Comparison of ENCODE assay signal across 13 mouse cellular contexts in the genomic region with DNA sequence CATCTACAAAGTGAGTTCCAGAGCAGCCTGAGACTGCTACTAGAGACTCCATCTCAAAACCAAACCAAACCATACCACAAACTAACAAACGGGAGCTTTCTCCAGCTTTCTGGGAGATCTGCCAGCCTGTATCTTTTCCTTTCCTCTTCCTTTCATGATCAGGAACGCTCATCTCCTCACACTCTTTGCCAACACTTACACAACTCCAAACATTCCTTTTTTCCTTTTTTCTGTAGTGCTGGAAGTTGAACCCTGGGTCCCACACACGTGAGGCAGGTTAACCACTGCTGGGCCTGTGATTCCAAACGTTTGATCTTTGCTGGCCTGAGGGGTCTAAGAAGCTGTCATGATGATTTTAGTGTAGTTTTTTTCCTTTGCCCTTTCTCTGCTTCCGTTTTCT. TPM values are rescaled to one million over a fixed set of nuclear protein-coding genes. Genes with fewer than 3 reads are reported as not detected.
DNase-seq lines count a peak whose midpoint lies in the region; ATAC-seq and TF ChIP-seq lines count a peak whose summit lies in the region.
"Had no signal": no experiment of that assay in that cellular context is flagged by ENCODE, and none has a peak within 500 bp of the region (broad histone marks: within the 10 kb centered on the region; RNA-seq: fewer than 3 reads in every experiment).

No protein-coding gene starts in this region.

- WGBS in liver, adult 2 months: 3% methylated on average over 5 of the region's 5 CpGs
- 21% methylated on average over 5 of the region's 5 CpGs for WGBS in intestine, postnatal 0 days
- WGBS in liver, embryonic 16.5 days (ENCODE audit: insufficient replicate concordance): 31% methylated on average over 5 of the region's 5 CpGs
- WGBS in midbrain, embryonic 14.5 days: 67% methylated on average over 5 of the region's 5 CpGs

- no peaks in the 10 kb centered on the region for H3K27me3 ChIP-seq in liver, adult 2 months (ENCODE audit: control insufficient read depth, insufficient read depth, low read length)
- H3K27me3 ChIP-seq in intestine, postnatal 0 days (replicated peaks; ENCODE audit: control insufficient read depth, insufficient read depth, low read length): no peaks in the 10 kb centered on the region
- no peaks in the 10 kb centered on the region for H3K27me3 ChIP-seq in liver, embryonic 16.5 days (ENCODE audit: control insufficient read depth, insufficient read depth, low read depth, low read length)
- no peaks in the 10 kb centered on the region for H3K27me3 ChIP-seq in midbrain, embryonic 14.5 days (ENCODE audit: control insufficient read depth, insufficient read depth, low read length)
- H3K27me3 ChIP-seq: hindbrain, embryonic 15.5 days; limb, embryonic 12.5 days; midbrain, embryonic 13.5 days had no signal

- no peak for ATAC-seq in intestine, postnatal 0 days
- no peak for ATAC-seq in liver, embryonic 16.5 days (ENCODE audit: low read depth)
- no peak for ATAC-seq in midbrain, embryonic 14.5 days (ENCODE audit: low FRiP score, low TSS enrichment)
- ATAC-seq: midbrain, embryonic 13.5 days had no signal

- H3K4me1 ChIP-seq in liver, adult 2 months (ENCODE audit: control insufficient read depth, insufficient read depth, low read length): peaks cover 22% of the 10 kb centered on the region; the same call in 1 of the 2 replicates
- peaks cover 5% of the 10 kb centered on the region; the same call in 1 of the 2 replicates for H3K4me1 ChIP-seq in intestine, postnatal 0 days (replicated peaks; ENCODE audit: control insufficient read depth, insufficient read depth, low read length)
- H3K4me1 ChIP-seq in liver, embryonic 16.5 days (ENCODE audit: control insufficient read depth, low read depth, low read length): peaks cover 12% of the 10 kb centered on the region
- no peaks in the 10 kb centered on the region for H3K4me1 ChIP-seq in midbrain, embryonic 14.5 days (ENCODE audit: control insufficient read depth, insufficient read depth, low read length)

- H3K27ac ChIP-seq in liver, adult 2 months (replicated peaks; ENCODE audit: insufficient read depth, low read depth, low read length): peak overlapping the region; percentile 98
- peak overlapping the region; percentile 89 for H3K27ac ChIP-seq in intestine, postnatal 0 days (ENCODE audit: low read depth, low read length)
- peak overlapping the region; percentile 83 for H3K27ac ChIP-seq in liver, embryonic 16.5 days (ENCODE audit: low read length)
- H3K27ac ChIP-seq in midbrain, embryonic 14.5 days (replicated peaks; ENCODE audit: low read depth, low read length): no peak overlapping the region
- H3K27ac ChIP-seq: hindbrain, embryonic 15.5 days; limb, embryonic 12.5 days; midbrain, embryonic 13.5 days had no signal

- H3K4me3 ChIP-seq in liver, adult 2 months (ENCODE audit: insufficient read depth, low read depth, low read length): no peak overlapping the region
- H3K4me3 ChIP-seq in intestine, postnatal 0 days (ENCODE audit: low read depth, low read length): no peak overlapping the region
- no peak overlapping the region for H3K4me3 ChIP-seq in liver, embryonic 16.5 days (ENCODE audit: low read depth, low read length)
- no peak overlapping the region for H3K4me3 ChIP-seq in midbrain, embryonic 14.5 days (replicated peaks; ENCODE audit: low read depth, low read length)
- H3K4me3 ChIP-seq: hindbrain, embryonic 15.5 days; limb, embryonic 12.5 days; midbrain, embryonic 13.5 days had no signal

- peak overlapping the region; percentile 43 for H3K4me2 ChIP-seq in intestine, postnatal 0 days (replicated peaks; ENCODE audit: low read depth)
- no peak overlapping the region for H3K4me2 ChIP-seq in liver, embryonic 16.5 days (ENCODE audit: low read depth, low read length)
- H3K4me2 ChIP-seq in midbrain, embryonic 14.5 days (ENCODE audit: low read length): no peak overlapping the region
- H3K4me2 ChIP-seq: hindbrain, embryonic 15.5 days; limb, embryonic 12.5 days; midbrain, embryonic 13.5 days had no signal

- DNase-seq in liver, adult 2 months (ENCODE audit: extremely low read depth, low read depth, low spot score): peak; percentile 93
- DNase-seq in liver: no peak
- DNase-seq in brain, embryonic 14.5 days (ENCODE audit: low read depth): peak; percentile 24
- DNase-seq in midbrain, embryonic 14.5 days: no peak
- no peak for DNase-seq in left cerebral cortex, postnatal 4 days
- DNase-seq in right cerebral cortex, postnatal 36 days (ENCODE audit: low spot score in 2 of 2): no peak
- DNase-seq: cerebellum, postnatal 10 days; thymus, postnatal 25 days had no signal

- H3K36me3 ChIP-seq in liver, adult 2 months (ENCODE audit: control insufficient read depth, insufficient read depth, low read length): no peaks in the 10 kb centered on the region; the same call in 1 of the 2 replicates
- H3K36me3 ChIP-seq in intestine, postnatal 0 days (ENCODE audit: control insufficient read depth, insufficient read depth): peaks cover 6% of the 10 kb centered on the region
- no peaks in the 10 kb centered on the region for H3K36me3 ChIP-seq in liver, embryonic 16.5 days (ENCODE audit: control insufficient read depth, insufficient read depth)
- peaks cover 4% of the 10 kb centered on the region; the same call in 1 of the 2 replicates for H3K36me3 ChIP-seq in midbrain, embryonic 14.5 days (ENCODE audit: control insufficient read depth, insufficient read depth, low read length)
- H3K36me3 ChIP-seq: hindbrain, embryonic 15.5 days had no signal

- no peak for TF ChIP-seq CTCF in liver, adult 2 months (IDR thresholded peaks at IDR 0.05; ENCODE audit: low read depth, low read length)
- no peak for TF ChIP-seq CTCF in brain, embryonic 14.5 days (IDR thresholded peaks at IDR 0.05; ENCODE audit: borderline replicate concordance, extremely low read depth, insufficient read depth, insufficient read length)
- no peak for TF ChIP-seq CTCF in intestine, postnatal 0 days (IDR thresholded peaks at IDR 0.05; ENCODE audit: low read depth)

- H3K9ac ChIP-seq in liver, adult 2 months (ENCODE audit: low read depth, low read length): peak overlapping the region; percentile 85; the same call in 1 of the 2 replicates
- no peak overlapping the region for H3K9ac ChIP-seq in intestine, postnatal 0 days (ENCODE audit: low read depth, low read length)
- no peak overlapping the region for H3K9ac ChIP-seq in liver, embryonic 16.5 days (ENCODE audit: low read depth, low read length)
- H3K9ac ChIP-seq in midbrain, embryonic 14.5 days (replicated peaks; ENCODE audit: low read length): no peak overlapping the region
- H3K9ac ChIP-seq: hindbrain, embryonic 15.5 days; limb, embryonic 12.5 days; midbrain, embryonic 13.5 days had no signal

- no peak for TF ChIP-seq POLR2A in liver, adult 2 months (IDR thresholded peaks at IDR 0.05; ENCODE audit: extremely low read depth, insufficient read depth, low read length)
- no peak for TF ChIP-seq POLR2A in brain, embryonic 14.5 days (IDR thresholded peaks at IDR 0.05; ENCODE audit: borderline replicate concordance, extremely low read depth, insufficient read depth, insufficient read length, poor library complexity, severe bottlenecking)

- H3K9me3 ChIP-seq in intestine, postnatal 0 days (ENCODE audit: control insufficient read depth): no peaks in the 10 kb centered on the region
- no peaks in the 10 kb centered on the region for H3K9me3 ChIP-seq in liver, embryonic 16.5 days (replicated peaks; ENCODE audit: control insufficient read depth, low read length)
- H3K9me3 ChIP-seq in midbrain, embryonic 14.5 days (ENCODE audit: control insufficient read depth, low read length): no peaks in the 10 kb centered on the region
- H3K9me3 ChIP-seq: hindbrain, embryonic 15.5 days; limb, embryonic 12.5 days; midbrain, embryonic 13.5 days had no signal

- H3K79me2 ChIP-seq in liver, adult 2 months (ENCODE audit: control insufficient read depth, insufficient read depth, low read length): no peaks in the 10 kb centered on the region

- intact Hi-C loops in left cerebral cortex, postnatal 4 days (cut with DNase I): no loop called here

RNA-seq across cellular contexts. Expression of a gene that starts 42.9 kb away (rescaled TPM):
- 7,986 and 8,406 TPM in 2 replicates for total RNA-seq in liver, adult 2 months (2014; rRNA removed)
- 2,468 and 2,707 TPM in 2 replicates for polyA plus RNA-seq in liver, adult 2 months (2012; rRNA removed)
- 6,510 and 8,462 TPM in 2 replicates for polyA plus RNA-seq in brain, embryonic 14.5 days (2012; rRNA removed)
- polyA plus RNA-seq in intestine, postnatal 0 days (2015; fragmentation: Nextera tagmentation; extraction: Ambion mirVana): 1,954 and 2,041 TPM in 2 replicates
- 1,873 and 1,994 TPM in 2 replicates for polyA plus RNA-seq in liver, embryonic 16.5 days (2015; fragmentation: Nextera tagmentation; extraction: Ambion mirVana)
- 3,788 and 4,401 TPM in 2 replicates for polyA plus RNA-seq in midbrain, embryonic 14.5 days (2014; fragmentation: Nextera tagmentation; extraction: Ambion mirVana)
- total RNA-seq in left cerebral cortex, postnatal 4 days (2021): 1,000 to 10,000 TPM; 5,205 to 5,346 TPM

RNA-seq across cellular contexts. Expression of a gene that starts 56.0 kb away (rescaled TPM):
- 16.4 and 17.0 TPM in 2 replicates for total RNA-seq in liver, adult 2 months (2014; rRNA removed)
- 10.9 and 12.1 TPM in 2 replicates for polyA plus RNA-seq in liver, adult 2 months (2012; rRNA removed)
- 9.3 and 11.5 TPM in 2 replicates for polyA plus RNA-seq in brain, embryonic 14.5 days (2012; rRNA removed)
- 250 and 313 TPM in 2 replicates for polyA plus RNA-seq in intestine, postnatal 0 days (2015; fragmentation: Nextera tagmentation; extraction: Ambion mirVana)
- polyA plus RNA-seq in liver, embryonic 16.5 days (2015; fragmentation: Nextera tagmentation; extraction: Ambion mirVana): 4.8 and 5.8 TPM in 2 replicates
- polyA plus RNA-seq in midbrain, embryonic 14.5 days (2014; fragmentation: Nextera tagmentation; extraction: Ambion mirVana): 13.7 and 16.9 TPM in 2 replicates
- total RNA-seq in left cerebral cortex, postnatal 4 days (2021): 10 to 100 TPM; 11.8 to 13.3 TPM

Comparison
In these comparisons a context has a peak if more than half of its experiments do, and no peak if none do; other contexts are left out.
1. DNase-seq: peak in liver, adult 2 months (single experiment) and brain, embryonic 14.5 days (single experiment); none in liver (single experiment), midbrain, embryonic 14.5 days (single experiment), left cerebral cortex, postnatal 4 days (single experiment) and right cerebral cortex, postnatal 36 days (0 of 2).
2. RNA of a gene that starts 56.0 kb away (polyA plus RNA-seq): 250 to 313 TPM in intestine, postnatal 0 days; 13.7 to 16.9 TPM in midbrain, embryonic 14.5 days, 9.3 to 11.5 TPM in brain, embryonic 14.5 days, 10.9 to 12.1 TPM in liver, adult 2 months and 4.8 to 5.8 TPM in liver, embryonic 16.5 days; every median in the first group is over 10 times any median in the second.